Mouse (Mus musculus) testis, adult 2 months (tissue): ENCODE results near the gene Tns1.

Source experiments
- CTCF ChIP-seq: fragments of 200-500 bp; IDR thresholded peaks from 2 replicates; pipeline ENCODE4 v1.5.1; 2012; ENCODE audit warnings: low read depth, mild to moderate bottlenecking, inconsistent platforms, low read length, moderate library complexity; ENCODE audit not compliant: control insufficient read depth, insufficient read depth, insufficient replicate concordance
- POLR2A ChIP-seq: fragments of 200-500 bp; IDR thresholded peaks from 2 replicates; pipeline ENCODE4 v1.6.1; 2012; ENCODE audit warnings: low read depth, mild to moderate bottlenecking, inconsistent platforms, low read length, moderate library complexity; ENCODE audit not compliant: control insufficient read depth

- TF ChIP-seq CTCF (no peak), POLR2A (no peak)
Observed at GRCm38 (mm10) chr1:74070001-74070551, 54.2 kb downstream of the Tns1 start.
